Mouse (Mus musculus) adrenal gland, postnatal 0 days (tissue): ENCODE results near the gene 2310061N02Rik. TPM values are rescaled to one million over a fixed set of nuclear protein-coding genes. Genes with fewer than 3 reads are reported as not detected.

Source experiments
- polyA plus RNA-seq: library from polyadenylated mRNA; unstranded; fragments of >200 nt; fragmentation: Nextera tagmentation; extraction: Ambion mirVana; gene quantifications from 2 replicates; pipeline ENCODE4 v1.2.1, GENCODE M21; 2015

Gene 2310061N02Rik
- not detected in 2 replicates for polyA plus RNA-seq

GRCm38 (mm10) chr16:88707496-88708012, at the start of gene 2310061N02Rik:
TSS of gene 2310061N02Rik (minus strand) at chr16:88707962.

GRCm38 (mm10) chr16:88751535-88751934, 43.8 kb upstream of the 2310061N02Rik start, which contains the start of gene Krtap13:
TSS of gene Krtap13 (minus strand) at chr16:88751635.

DNA sequence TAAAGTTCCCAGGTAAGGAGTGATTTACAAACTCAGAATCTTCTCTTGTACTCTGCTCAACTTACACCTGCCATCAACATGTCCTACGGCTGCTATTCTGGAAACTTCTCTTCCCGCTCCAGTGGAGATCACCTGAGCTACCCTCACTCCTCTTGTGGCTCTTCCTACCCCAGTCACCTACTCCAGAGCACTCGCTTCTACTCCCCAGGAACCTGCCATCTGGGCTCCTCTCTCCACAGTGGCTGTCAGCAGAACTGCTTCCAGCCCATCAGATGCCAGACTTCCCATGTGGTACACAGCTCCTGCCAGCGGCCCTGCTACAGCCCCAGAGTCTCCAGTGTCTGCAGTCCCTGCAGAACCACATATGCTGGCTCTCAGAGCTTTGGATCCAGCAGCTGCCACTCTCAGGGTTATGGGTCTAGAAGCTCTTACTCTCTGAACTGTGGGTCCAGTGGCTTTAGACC, 21.1 kb upstream of the 2310061N02Rik start, which contains the start of gene Krtap13-1:
Gene Krtap13-1 (plus strand): TSS at position 51 of the 464 bp plus-strand sequence.

DNA sequence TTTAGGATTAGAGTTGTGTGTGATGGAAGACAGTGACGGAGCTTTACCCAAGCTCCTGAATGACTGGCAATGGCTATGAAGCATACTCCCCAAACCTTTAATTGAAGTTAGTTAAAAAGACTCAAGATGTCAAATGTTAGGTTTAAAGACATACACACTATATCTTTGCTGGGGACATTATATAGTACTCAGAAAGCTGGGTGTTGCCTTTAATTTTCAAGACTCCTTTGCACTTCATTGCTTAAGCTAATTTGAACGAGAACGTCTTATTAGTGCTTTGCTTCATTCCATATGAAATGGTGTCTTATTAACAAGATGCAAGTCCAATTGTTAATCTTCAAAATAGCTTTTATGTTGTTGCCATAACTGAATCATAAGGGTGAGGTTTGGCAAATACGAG, 36.2 kb downstream of the 2310061N02Rik start, which contains the start of gene Krtap27-1:
Gene Krtap27-1 (minus strand): TSS at position 101 of the 400 bp plus-strand sequence.

Other genes with a start within 250 kb of the 2310061N02Rik start
- gene Cldn17, start 201.0 kb downstream of the 2310061N02Rik start, polyA plus RNA-seq, result not detected in 2 replicates
- 0.43 and 4.4 TPM in 2 replicates for gene Cldn8, start 144.8 kb downstream of the 2310061N02Rik start, polyA plus RNA-seq
- not detected in 2 replicates for gene Krtap24-1, start 95.7 kb downstream of the 2310061N02Rik start, polyA plus RNA-seq
- gene 2310079G19Rik, start 80.3 kb downstream of the 2310061N02Rik start, polyA plus RNA-seq, result not detected in 2 replicates
- gene Krtap26-1, start 60.2 kb downstream of the 2310061N02Rik start, polyA plus RNA-seq, result not detected in 2 replicates
- not detected in 2 replicates for gene Krtap27-1, start 36.3 kb downstream of the 2310061N02Rik start, polyA plus RNA-seq
- not detected in 2 replicates for gene Krtap13-1, start 20.9 kb upstream of the 2310061N02Rik start, polyA plus RNA-seq
- not detected in 2 replicates for gene Krtap13, start 43.7 kb upstream of the 2310061N02Rik start, polyA plus RNA-seq
- gene 2310034C09Rik, start 50.9 kb upstream of the 2310061N02Rik start, polyA plus RNA-seq, result not detected in 2 replicates
- not detected in 2 replicates for gene 2310057N15Rik, start 66.2 kb upstream of the 2310061N02Rik start, polyA plus RNA-seq
- not detected in 2 replicates for gene Gm5965, start 69.9 kb upstream of the 2310061N02Rik start, polyA plus RNA-seq
- gene Gm20741, start 104.3 kb upstream of the 2310061N02Rik start, polyA plus RNA-seq, result not detected in 2 replicates
- gene Krtap15, start 112.3 kb upstream of the 2310061N02Rik start, polyA plus RNA-seq, result not detected in 2 replicates
- gene Krtap14, start 118.2 kb upstream of the 2310061N02Rik start, polyA plus RNA-seq, result not detected in 2 replicates
- not detected in 2 replicates for gene Krtap19-1, start 161.4 kb upstream of the 2310061N02Rik start, polyA plus RNA-seq
- gene Krtap19-2, start 166.3 kb upstream of the 2310061N02Rik start, polyA plus RNA-seq, result not detected in 2 replicates
- not detected in 2 replicates for gene Krtap19-3, start 170.1 kb upstream of the 2310061N02Rik start, polyA plus RNA-seq
- gene Krtap19-4, start 177.1 kb upstream of the 2310061N02Rik start, polyA plus RNA-seq, result not detected in 2 replicates
- not detected in 2 replicates for gene Krtap19-5, start 188.5 kb upstream of the 2310061N02Rik start, polyA plus RNA-seq
- not detected in 2 replicates for gene Krtap19-9b, start 224.3 kb upstream of the 2310061N02Rik start, polyA plus RNA-seq